ENCODE assay signal across 9 mouse cellular contexts in genomic region chr3:103887581-103887980, GRCm38 (mm10). TPM values are rescaled to one million over a fixed set of nuclear protein-coding genes. Genes with fewer than 3 reads are reported as not detected.
A peak's percentile ranks its signal among the peaks of the same experiment; 100 is the strongest.
DNase-seq lines count a peak whose midpoint lies in the region; ATAC-seq lines count a peak whose summit lies in the region.
"Had no signal": no experiment of that assay in that cellular context is flagged by ENCODE, and none has a peak within 500 bp of the region (broad histone marks: within the 10 kb centered on the region; RNA-seq: fewer than 3 reads in every experiment).

No protein-coding gene starts in this region.

- peak; percentile 45 for DNase-seq in gastrocnemius, adult 18-20 months (ENCODE audit: low spot score)
- no peak for DNase-seq in gastrocnemius, adult 8-10 months (ENCODE audit: low spot score in 2 of 2)
- peak; percentile 31 for DNase-seq in ovary, postnatal 14 days (ENCODE audit: low spot score)
- DNase-seq in ovary, postnatal 36 days (ENCODE audit: low spot score) = no peak
- DNase-seq in adrenal gland, postnatal 36 days = peak; percentile 7 to 26
- DNase-seq in lung, postnatal 14 days = peak; percentile 72
- peak; percentile 67 for DNase-seq in thymus, postnatal 4 days

- peak; percentile 50; the same call in 1 of the 2 replicates for ATAC-seq in granulocyte monocyte progenitor cell, adult 5-6 weeks (replicated peaks; ENCODE audit: poor library complexity, severe bottlenecking)

RNA-seq across cellular contexts. Expression of gene Rsbn1, which starts 26.3 kb away (rescaled TPM):
- total RNA-seq in gastrocnemius, adult 18-20 months (2021) = 1 to 10 TPM; 6.9 to 7.9 TPM
- 1 to 10 TPM; 5.6 to 7.3 (median 6.5) TPM for total RNA-seq in gastrocnemius, adult 8-10 months (2022)
- 10 to 100 TPM; 16.0 to 18.4 TPM for total RNA-seq in adrenal gland, postnatal 36 days (2021)
- total RNA-seq in granulocyte monocyte progenitor cell, adult 5-6 weeks (2014; fragmentation: Nextera tagmentation) = 30.6 and 37.7 TPM in 2 replicates
- total RNA-seq in granulocyte monocyte progenitor cell, adult 5-6 weeks (2017) = 59.6 and 63.9 TPM in 2 replicates

RNA-seq across cellular contexts. Expression of gene Ptpn22, which starts 28.0 kb away (rescaled TPM):
- total RNA-seq in gastrocnemius, adult 18-20 months (2021) = under 1 TPM; 0.17 to 0.25 TPM
- total RNA-seq in gastrocnemius, adult 8-10 months (2022) = under 1 TPM in 3 of 4 experiments, not detected in 1; 0.27 to 0.83 (median 0.39) TPM
- total RNA-seq in adrenal gland, postnatal 36 days (2021) = 1 to 10 TPM; 1.4 to 1.7 TPM
- 69.0 and 80.1 TPM in 2 replicates for total RNA-seq in granulocyte monocyte progenitor cell, adult 5-6 weeks (2014; fragmentation: Nextera tagmentation)
- total RNA-seq in granulocyte monocyte progenitor cell, adult 5-6 weeks (2017) = 42.2 and 65.5 TPM in 2 replicates

RNA-seq across cellular contexts. Expression of gene Bcl2l15, which starts 55.2 kb away (rescaled TPM):
- under 1 TPM in 1 of 2 experiments, not detected in 1; 0.55 TPM for total RNA-seq in gastrocnemius, adult 18-20 months (2021)
- total RNA-seq in gastrocnemius, adult 8-10 months (2022) = not detected
- total RNA-seq in adrenal gland, postnatal 36 days (2021) = not detected
- total RNA-seq in granulocyte monocyte progenitor cell, adult 5-6 weeks (2014; fragmentation: Nextera tagmentation) = not detected in 2 replicates
- not detected in 2 replicates for total RNA-seq in granulocyte monocyte progenitor cell, adult 5-6 weeks (2017)
- total RNA-seq: adrenal gland, adult 18-20 months had no signal

Comparison
In these comparisons a context has a peak if more than half of its experiments do, and no peak if none do; other contexts are left out.
1. DNase-seq: peak in gastrocnemius, adult 18-20 months (single experiment), ovary, postnatal 14 days (single experiment), adrenal gland, postnatal 36 days (2 of 2), lung, postnatal 14 days (single experiment) and thymus, postnatal 4 days (single experiment); none in gastrocnemius, adult 8-10 months (0 of 2) and ovary, postnatal 36 days (single experiment).
2. RNA of gene Ptpn22, which starts 28.0 kb away (total RNA-seq): 42.2 to 80.1 TPM in granulocyte monocyte progenitor cell, adult 5-6 weeks; 1.4 to 1.7 TPM in adrenal gland, postnatal 36 days, 0.27 to 0.83 TPM in gastrocnemius, adult 8-10 months and 0.17 to 0.25 TPM in gastrocnemius, adult 18-20 months; every median in the first group is over 10 times any median in the second.